Mouse (Mus musculus) mammary gland, adult 2 months (tissue): Measurements from ENCODE around the gene Nhlrc3. TPM values are rescaled to one million over a fixed set of nuclear protein-coding genes. Genes with fewer than 3 reads are reported as not detected.

Experiments
- polyA plus RNA-seq: library from polyadenylated mRNA; depleted of rRNA; stranded (reverse); fragments of >200 nt; gene quantifications from 2 replicates; pipeline ENCODE4 v1.2.3, GENCODE M21; 2012; ENCODE audit warnings: low replicate concordance; rRNA removed

Gene Nhlrc3
- polyA plus RNA-seq = 7.3 and 12.3 TPM in 2 replicates

GRCm38 (mm10) chr3:53463046-53463764 is at the start of gene Nhlrc3, which contains the start of gene Proser1:
Nhlrc3 (minus strand) TSS chr3:53463332.
Proser1 (plus strand) TSS chr3:53463666.

GRCm38 (mm10) chr3:53488353-53488752 is 25.2 kb upstream of the Nhlrc3 start, which contains the start of gene Stoml3:
Stoml3 (plus strand) TSS chr3:53488653.

Other genes with a start within 250 kb of the Nhlrc3 start
- 14.4 and 31.7 TPM in 2 replicates for gene Proser1, start 334 bp upstream of the Nhlrc3 start, polyA plus RNA-seq
- not detected in 2 replicates for gene Stoml3, start 25.3 kb upstream of the Nhlrc3 start, polyA plus RNA-seq
- 0.54 and 0.79 TPM in 2 replicates for gene Frem2, start 194.0 kb upstream of the Nhlrc3 start, polyA plus RNA-seq